Mouse (Mus musculus) liver, postnatal 0 days (tissue): ENCODE measurements around the gene Olfr986. TPM values are rescaled to one million over a fixed set of nuclear protein-coding genes. Genes with fewer than 3 reads are reported as not detected.

Source experiments
- ATAC-seq: fragments of 200-750 bp; cut with Nextera tagmentation; 2 replicates; pipeline ENCODE4 v1.8.0; 2017; ENCODE audit warnings: mild to moderate bottlenecking, moderate library complexity
- DNase-seq: peaks from one replicate; pipeline ENCODE4 v3.0.0-alpha.2; 2016
- H3K27ac ChIP-seq: fragments of 300-500 bp; sonication (generic); 2 replicates; pipeline ENCODE4 v1.5.1; 2014; ENCODE audit warnings: antibody characterized with exemption, moderate library complexity, mild to moderate bottlenecking, low read depth
- H3K27me3 ChIP-seq: fragments of 300-500 bp; sonication (generic); 2 replicates; pipeline ENCODE4 v1.6.1; 2014; ENCODE audit warnings: low read length, control low read depth, mixed read lengths; ENCODE audit not compliant: insufficient read depth
- H3K36me3 ChIP-seq: fragments of 300-500 bp; sonication (generic); replicated peaks from 2 replicates; pipeline ENCODE4 v1.6.1; 2014; ENCODE audit warnings: mild to moderate bottlenecking, control low read depth, low read length, moderate library complexity, mixed read lengths; ENCODE audit not compliant: insufficient read depth
- H3K4me1 ChIP-seq: fragments of 300-500 bp; sonication (generic); 2 replicates; pipeline ENCODE4 v1.6.1; 2014; ENCODE audit warnings: antibody characterized with exemption, mild to moderate bottlenecking, control low read depth; ENCODE audit not compliant: insufficient read depth
- H3K4me2 ChIP-seq: fragments of 300-500 bp; sonication (generic); 2 replicates; pipeline ENCODE4 v1.6.1; 2014; ENCODE audit warnings: low read depth, mild to moderate bottlenecking, low read length, moderate library complexity, mixed read lengths
- H3K4me3 ChIP-seq: fragments of 300-500 bp; sonication (generic); 2 replicates; pipeline ENCODE4 v1.5.1; 2014; ENCODE audit warnings: low read depth, low read length
- H3K9ac ChIP-seq: fragments of 300-500 bp; sonication (generic); replicated peaks from 2 replicates; pipeline ENCODE4 v1.6.1; 2014; ENCODE audit warnings: mild to moderate bottlenecking, moderate library complexity
- H3K9me3 ChIP-seq: fragments of 300-500 bp; sonication (generic); 2 replicates; pipeline ENCODE4 v1.6.1; 2016; ENCODE audit warnings: mild to moderate bottlenecking, control low read depth, low read length, mixed read lengths
- CTCF ChIP-seq: sonication (generic); IDR thresholded peaks from 2 replicates; pipeline ENCODE4 v1.5.1; 2016; ENCODE audit warnings: antibody characterized with exemption, low read depth
- EP300 ChIP-seq: IDR thresholded peaks from 2 replicates; pipeline ENCODE4 v1.6.1; 2016; ENCODE audit warnings: antibody characterized with exemption, low read depth, mild to moderate bottlenecking
- WGBS: fragments of 180-500 bp; shearing (Covaris S2); extraction: QIAGEN DNeasy Blood & Tissue Kit; methylation state at CpG from one replicate; pipeline ENCODE4 v1.1.7; 2014; ENCODE audit not compliant: insufficient replicate concordance; 5-methylcytosine and 5-hydroxymethylcytosine counted together
- polyA plus RNA-seq: library from polyadenylated mRNA; unstranded; fragments of >200 nt; fragmentation: Nextera tagmentation; extraction: Ambion mirVana; gene quantifications from 2 replicates; pipeline ENCODE4 v1.2.1, GENCODE M21; 2015

Gene Olfr986
- polyA plus RNA-seq, 1 experiment from 2014 or later: not detected

DNA sequence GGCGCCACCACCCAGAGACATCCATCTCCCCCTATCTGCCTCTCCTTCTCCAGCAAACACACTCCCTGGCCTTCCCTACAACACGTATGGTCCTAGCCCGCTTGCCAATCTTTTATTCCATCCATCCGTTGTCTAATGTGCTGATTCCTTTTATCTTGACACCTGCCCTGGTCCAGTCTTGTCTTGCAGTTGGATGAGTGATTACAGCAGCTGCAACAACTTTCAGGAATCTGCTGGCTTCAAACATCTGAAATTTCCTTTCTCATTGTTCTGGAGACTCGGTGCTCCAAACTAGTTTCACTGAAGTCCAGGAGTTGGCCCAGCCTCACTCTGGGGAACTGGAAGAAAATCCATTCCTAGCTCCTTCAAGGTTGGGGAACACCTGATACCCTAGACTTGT is 48.8 kb downstream of the Olfr986 start:
- no peak for ATAC-seq
- DNase-seq: no peak
- Histone ChIP-seq H3K9me3 (no peaks in the 10 kb centered on the region), H3K36me3 (no peaks in the 10 kb centered on the region), H3K4me2 (no peak overlapping the region), H3K4me1 (no peaks in the 10 kb centered on the region), H3K27me3 (no peaks in the 10 kb centered on the region), H3K9ac (no peak overlapping the region), H3K27ac (no peak overlapping the region), H3K4me3 (no peak overlapping the region)
- TF ChIP-seq EP300 (no peak), CTCF (no peak)
- 62% methylated on average over 5 of the region's 5 CpGs for WGBS

- Histone ChIP-seq H3K27me3 (no peaks in the 10 kb centered on the region), H3K9ac (no peak overlapping the region), H3K9me3 (no peaks in the 10 kb centered on the region), H3K27ac (no peak overlapping the region), H3K36me3 (no peaks in the 10 kb centered on the region), H3K4me3 (no peak overlapping the region), H3K4me1 (no peaks in the 10 kb centered on the region), H3K4me2 (no peak overlapping the region)
- TF ChIP-seq EP300: no peak
- TF ChIP-seq CTCF: no peak
- no peak for ATAC-seq
- WGBS: 88% methylated on average over 3 of the region's 3 CpGs
- DNase-seq: no peak
Measured at GRCm38 (mm10) chr9:40231019-40231418, 50.3 kb downstream of the Olfr986 start.

GRCm38 (mm10) chr9:40234233-40235072 is 53.7 kb downstream of the Olfr986 start:
- no peak for ATAC-seq
- no peak for TF ChIP-seq EP300
- no peak for TF ChIP-seq CTCF
- H3K27ac ChIP-seq: no peak overlapping the region
- no peak overlapping the region for H3K4me3 ChIP-seq
- H3K36me3 ChIP-seq: no peaks in the 10 kb centered on the region
- no peak overlapping the region for H3K4me2 ChIP-seq
- no peaks in the 10 kb centered on the region for H3K9me3 ChIP-seq
- no peak for DNase-seq
- 0 out of 2 replicates have a peak, but pooled peaks cover 2% of the 10 kb centered on the region for H3K4me1 ChIP-seq
- no peak overlapping the region for H3K9ac ChIP-seq
- no peaks in the 10 kb centered on the region for H3K27me3 ChIP-seq
- WGBS: 62% methylated on average over 10 of the region's 10 CpGs

DNA sequence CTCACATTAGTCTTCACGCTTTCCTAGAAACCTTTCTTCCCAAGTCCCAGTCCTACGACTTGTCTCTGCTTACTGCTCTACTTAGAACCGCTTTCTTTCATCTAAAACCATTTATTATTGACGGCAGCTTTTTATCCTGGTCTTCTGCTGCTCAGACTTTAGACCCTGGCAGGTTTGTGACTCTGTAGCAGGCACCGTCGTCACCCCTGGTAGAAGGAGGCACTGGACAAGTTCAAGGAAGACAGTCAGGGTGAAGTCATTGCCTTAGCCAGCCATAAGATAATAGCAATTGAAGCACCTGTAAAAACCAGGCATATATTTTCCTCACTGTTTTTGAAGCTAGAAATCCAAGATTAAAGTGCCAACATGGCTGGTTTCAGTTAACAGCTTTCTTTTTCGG is 54.5 kb downstream of the Olfr986 start:
- TF ChIP-seq EP300 (no peak), CTCF (no peak)

More for the DNA sequence above, 54.5 kb downstream of the Olfr986 start:
- DNase-seq (no peak), ATAC-seq (no peak)
- Histone ChIP-seq H3K9ac (no peak overlapping the region), H3K9me3 (no peaks in the 10 kb centered on the region), H3K4me2 (no peak overlapping the region), H3K36me3 (no peaks in the 10 kb centered on the region), H3K4me1 (0 out of 2 replicates have a peak, but pooled peaks cover 2% of the 10 kb centered on the region), H3K4me3 (no peak overlapping the region), H3K27ac (no peak overlapping the region), H3K27me3 (0 out of 2 replicates have a peak, but pooled peaks cover under 1% of the 10 kb centered on the region)
- WGBS: 78% methylated on average over 7 of the region's 7 CpGs

Other genes with a start within 250 kb of the Olfr986 start
- not detected in 2 replicates for gene Olfr974, start 243.4 kb upstream of the Olfr986 start, polyA plus RNA-seq
- gene Olfr975, start 228.9 kb upstream of the Olfr986 start, polyA plus RNA-seq: not detected in 2 replicates
- gene Olfr976, start 219.8 kb upstream of the Olfr986 start, polyA plus RNA-seq: not detected in 2 replicates
- not detected in 2 replicates for gene Olfr978, start 188.8 kb upstream of the Olfr986 start, polyA plus RNA-seq
- not detected in 2 replicates for gene Olfr979, start 177.5 kb upstream of the Olfr986 start, polyA plus RNA-seq
- gene Olfr980, start 171.3 kb upstream of the Olfr986 start, polyA plus RNA-seq: not detected in 2 replicates
- gene Olfr981, start 159.5 kb upstream of the Olfr986 start, polyA plus RNA-seq: not detected in 2 replicates
- not detected in 2 replicates for gene Olfr982, start 107.1 kb upstream of the Olfr986 start, polyA plus RNA-seq
- gene Olfr983, start 87.3 kb upstream of the Olfr986 start, polyA plus RNA-seq: not detected in 2 replicates
- gene Olfr984, start 66.7 kb upstream of the Olfr986 start, polyA plus RNA-seq: not detected in 2 replicates
- gene Olfr985, start 50.7 kb upstream of the Olfr986 start, polyA plus RNA-seq: not detected in 2 replicates
- gene Tmem225, start 32.8 kb upstream of the Olfr986 start, polyA plus RNA-seq: not detected in 2 replicates
- 0.60 and 0.78 TPM in 2 replicates for gene Zfp202, start 11.4 kb downstream of the Olfr986 start, polyA plus RNA-seq
- gene Scn3b, start 88.3 kb downstream of the Olfr986 start, polyA plus RNA-seq: 0.15 TPM in 2 replicates